Mouse (Mus musculus) neural tube, embryonic 15.5 days (tissue): ENCODE data around the gene Ddx39. TPM values are rescaled to one million over a fixed set of nuclear protein-coding genes. Genes with fewer than 3 reads are reported as not detected.

Experiments used
- ATAC-seq: fragments of 200-750 bp; cut with Nextera tagmentation; 2 replicates; pipeline ENCODE4 v1.8.0; 2017; ENCODE audit warnings: mild to moderate bottlenecking, moderate TSS enrichment, moderate library complexity; ENCODE audit not compliant: low FRiP score
- H3K27ac ChIP-seq: fragments of 300-500 bp; sonication (generic); replicated peaks from 2 replicates; pipeline ENCODE4 v1.5.1; 2015; ENCODE audit warnings: mild to moderate bottlenecking, inconsistent platforms
- H3K27me3 ChIP-seq: fragments of 300-500 bp; sonication (generic); replicated peaks from 2 replicates; pipeline ENCODE4 v1.6.1; 2015; ENCODE audit warnings: inconsistent platforms
- H3K36me3 ChIP-seq: fragments of 300-500 bp; sonication (generic); 2 replicates; pipeline ENCODE4 v1.6.1; 2015; ENCODE audit warnings: inconsistent platforms
- H3K4me1 ChIP-seq: fragments of 300-500 bp; sonication (generic); 2 replicates; pipeline ENCODE4 v1.6.1; 2015; ENCODE audit warnings: inconsistent platforms
- H3K4me2 ChIP-seq: fragments of 300-500 bp; sonication (generic); 2 replicates; pipeline ENCODE4 v1.6.1; 2015; ENCODE audit warnings: inconsistent platforms, mild to moderate bottlenecking, moderate library complexity
- H3K4me3 ChIP-seq: fragments of 300-500 bp; sonication (generic); replicated peaks from 2 replicates; pipeline ENCODE4 v1.5.1; 2015; ENCODE audit warnings: mild to moderate bottlenecking, inconsistent platforms
- H3K9ac ChIP-seq: fragments of 300-500 bp; sonication (generic); replicated peaks from 2 replicates; pipeline ENCODE4 v1.6.1; 2015; ENCODE audit warnings: mild to moderate bottlenecking, inconsistent platforms
- H3K9me3 ChIP-seq: fragments of 300-500 bp; sonication (generic); replicated peaks from 2 replicates; pipeline ENCODE4 v1.6.1; 2016; ENCODE audit warnings: inconsistent platforms
- WGBS: fragments of 180-500 bp; shearing (Covaris S2); methylation state at CpG from one replicate; pipeline ENCODE4 v1.1.7; 2015; ENCODE audit warnings: mixed read lengths; 5-methylcytosine and 5-hydroxymethylcytosine counted together
- polyA plus RNA-seq: library from polyadenylated mRNA; unstranded; fragments of >200 nt; fragmentation: Nextera tagmentation; extraction: Ambion mirVana; gene quantifications from 2 replicates; pipeline ENCODE4 v1.2.1, GENCODE M21; 2015

Ddx39 gene
- polyA plus RNA-seq, 1 experiment from 2014 or later, result 86.5 TPM

DNA sequence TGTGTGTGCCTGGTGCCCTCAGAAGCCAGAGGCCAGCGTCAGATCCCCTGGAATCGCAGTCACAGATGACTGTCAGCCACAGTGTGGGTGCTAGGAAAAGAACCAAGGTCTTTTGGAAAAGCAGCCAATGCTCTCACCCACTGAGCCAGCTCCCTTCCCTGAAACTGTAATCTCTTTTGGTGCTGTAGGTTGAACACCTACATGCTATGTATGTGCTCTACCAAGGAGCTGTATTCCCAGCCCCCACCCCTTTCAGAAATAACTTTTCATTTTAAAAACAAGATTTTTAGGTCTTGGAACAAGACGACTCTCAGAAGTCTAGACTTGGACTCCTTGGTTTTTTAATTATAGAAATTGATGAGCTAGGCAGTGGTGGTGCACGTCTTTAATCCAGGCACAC is 11.6 kb upstream of the Ddx39 start:
- H3K4me2 ChIP-seq, result no peak overlapping the region
- no peaks in the 10 kb centered on the region for H3K36me3 ChIP-seq
- no peak for ATAC-seq
- H3K27ac ChIP-seq, result no peak overlapping the region
- WGBS, result 84% methylated on average over 4 of the region's 4 CpGs
- H3K4me1 ChIP-seq, result peaks cover 13% of the 10 kb centered on the region
- no peak overlapping the region for H3K4me3 ChIP-seq
- H3K27me3 ChIP-seq, result no peaks in the 10 kb centered on the region
- H3K9ac ChIP-seq, result no peak overlapping the region
- no peaks in the 10 kb centered on the region for H3K9me3 ChIP-seq

DNA sequence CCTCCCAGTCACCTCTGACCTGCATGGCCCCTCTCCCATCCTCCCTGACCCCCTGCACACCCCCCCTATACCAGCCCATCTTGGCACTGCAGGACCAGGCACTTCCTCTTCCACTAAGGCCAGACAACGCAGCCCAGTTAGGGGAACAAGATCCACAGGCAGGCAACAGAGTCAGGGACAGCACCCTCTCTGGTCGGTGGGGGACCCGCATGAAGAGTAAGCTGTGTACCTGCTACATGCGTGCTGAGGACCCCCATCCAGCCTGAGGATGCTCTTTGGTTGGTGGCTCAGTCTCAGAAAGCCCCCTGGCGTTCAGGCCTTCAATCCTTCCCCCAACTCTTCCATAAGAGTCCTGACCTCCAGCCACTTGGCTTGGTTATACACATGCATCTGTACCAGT is 8.6 kb upstream of the Ddx39 start:
- Histone ChIP-seq H3K9me3 (no peaks in the 10 kb centered on the region), H3K27me3 (no peaks in the 10 kb centered on the region), H3K27ac (no peak overlapping the region), H3K4me1 (no peaks in the 10 kb centered on the region), H3K4me2 (no peak overlapping the region), H3K9ac (no peak overlapping the region), H3K4me3 (no peak overlapping the region), H3K36me3 (no peaks in the 10 kb centered on the region)
- WGBS, result 60% methylated on average over 5 of the region's 5 CpGs
- ATAC-seq, result no peak

- no peak for ATAC-seq
- H3K4me3 ChIP-seq, result no peak overlapping the region
- H3K4me2 ChIP-seq, result no peak overlapping the region
- H3K9me3 ChIP-seq, result no peaks in the 10 kb centered on the region
- no peak overlapping the region for H3K9ac ChIP-seq
- H3K27me3 ChIP-seq, result no peaks in the 10 kb centered on the region
- H3K4me1 ChIP-seq, result no peaks in the 10 kb centered on the region
- 81% methylated on average over 8 of the region's 8 CpGs for WGBS
- H3K36me3 ChIP-seq, result no peaks in the 10 kb centered on the region
- H3K27ac ChIP-seq, result no peak overlapping the region
Observed at GRCm38 (mm10) chr8:83707554-83707953, 7.4 kb upstream of the Ddx39 start.

GRCm38 (mm10) chr8:83714676-83715030 is 324 bp upstream of the Ddx39 start:
- peak overlapping the region; percentile 89 for H3K4me2 ChIP-seq
- H3K4me1 ChIP-seq, result peaks cover 22% of the 10 kb centered on the region
- peaks cover 6% of the 10 kb centered on the region for H3K36me3 ChIP-seq
- ATAC-seq, result no peak
- H3K27ac ChIP-seq, result peak overlapping the region; percentile 78
- peak overlapping the region; percentile 82 for H3K4me3 ChIP-seq
- H3K9me3 ChIP-seq, result no peaks in the 10 kb centered on the region
- H3K27me3 ChIP-seq, result 0 out of 2 replicates have a peak, but pooled peaks cover 3% of the 10 kb centered on the region
- WGBS, result 17% methylated on average over 8 of the region's 8 CpGs
- H3K9ac ChIP-seq, result no peak overlapping the region

GRCm38 (mm10) chr8:83715771-83716170 is 794 bp downstream of the Ddx39 start:
- peak overlapping the region; percentile 82 for H3K4me3 ChIP-seq
- WGBS, result 2% methylated on average over 17 of the region's 17 CpGs
- H3K27me3 ChIP-seq, result 0 out of 2 replicates have a peak, but pooled peaks cover 3% of the 10 kb centered on the region
- H3K27ac ChIP-seq, result peak overlapping the region; percentile 98
- peak overlapping the region; percentile 89 for H3K4me2 ChIP-seq
- no peaks in the 10 kb centered on the region for H3K9me3 ChIP-seq
- H3K9ac ChIP-seq, result peak overlapping the region; percentile 86
- ATAC-seq, result no peak
- peaks cover 22% of the 10 kb centered on the region for H3K4me1 ChIP-seq
- H3K36me3 ChIP-seq, result peaks cover 17% of the 10 kb centered on the region

DNA sequence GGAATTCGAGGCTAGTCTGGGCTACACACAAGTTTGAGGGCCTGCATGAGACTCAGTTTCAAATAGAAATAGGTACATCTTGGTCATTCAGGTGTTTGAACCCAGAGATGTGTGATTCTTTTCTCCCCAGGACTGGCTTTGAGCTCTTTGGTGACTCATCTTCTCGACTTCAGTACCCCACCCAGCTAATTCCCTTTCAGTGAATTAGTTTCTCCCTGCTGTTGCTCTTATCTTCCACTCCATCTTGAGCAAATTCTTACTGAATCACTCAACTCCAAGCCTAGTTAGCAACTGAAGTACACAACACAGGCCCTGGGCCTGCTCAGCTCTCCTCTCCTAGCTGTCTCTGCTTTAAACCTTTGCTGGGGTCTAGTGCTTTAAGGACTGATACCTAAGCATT is 1.6 kb downstream of the Ddx39 start:
- no peak overlapping the region for H3K9ac ChIP-seq
- H3K9me3 ChIP-seq, result no peaks in the 10 kb centered on the region
- peak overlapping the region; percentile 89 for H3K4me2 ChIP-seq
- H3K36me3 ChIP-seq, result peaks cover 25% of the 10 kb centered on the region
- 83% methylated on average over 2 of the region's 2 CpGs for WGBS
- H3K27ac ChIP-seq, result no peak overlapping the region
- H3K4me3 ChIP-seq, result peak overlapping the region; percentile 82
- peaks cover 22% of the 10 kb centered on the region for H3K4me1 ChIP-seq
- ATAC-seq, result no peak
- H3K27me3 ChIP-seq, result 0 out of 2 replicates have a peak, but pooled peaks cover 3% of the 10 kb centered on the region

- H3K9me3 ChIP-seq, result no peaks in the 10 kb centered on the region
- no peak overlapping the region for H3K27ac ChIP-seq
- H3K9ac ChIP-seq, result no peak overlapping the region
- peaks cover 50% of the 10 kb centered on the region for H3K36me3 ChIP-seq
- ATAC-seq, result no peak
- 96% methylated on average over 2 of the region's 2 CpGs for WGBS
- H3K4me1 ChIP-seq, result peaks cover 22% of the 10 kb centered on the region
- no peak overlapping the region for H3K4me2 ChIP-seq
- H3K4me3 ChIP-seq, result no peak overlapping the region
- H3K27me3 ChIP-seq, result no peaks in the 10 kb centered on the region
Observed at GRCm38 (mm10) chr8:83719048-83719447, 4.1 kb downstream of the Ddx39 start.

DNA sequence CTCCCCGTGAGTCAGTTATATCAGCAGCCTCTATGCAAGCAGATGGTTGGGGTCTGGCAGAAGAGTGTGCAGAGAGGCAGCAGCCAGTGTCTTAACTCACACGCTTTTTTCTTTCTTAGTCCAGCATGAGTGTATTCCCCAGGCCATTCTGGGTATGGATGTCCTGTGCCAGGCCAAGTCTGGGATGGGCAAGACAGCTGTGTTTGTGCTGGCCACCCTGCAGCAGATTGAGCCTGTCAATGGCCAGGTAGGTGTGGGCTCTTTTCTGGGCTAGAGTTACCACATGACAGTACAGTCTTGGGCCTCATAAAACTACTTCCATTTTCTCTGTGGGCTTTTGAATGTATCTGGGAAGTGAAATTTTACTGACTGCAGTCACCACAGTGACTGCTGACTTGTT is 4.7 kb downstream of the Ddx39 start:
- WGBS, result 90% methylated on average over 2 of the region's 2 CpGs
- Histone ChIP-seq H3K36me3 (peaks cover 56% of the 10 kb centered on the region), H3K9me3 (no peaks in the 10 kb centered on the region), H3K27me3 (no peaks in the 10 kb centered on the region), H3K27ac (no peak overlapping the region), H3K4me3 (no peak overlapping the region), H3K4me1 (peaks cover 22% of the 10 kb centered on the region), H3K9ac (no peak overlapping the region), H3K4me2 (no peak overlapping the region)
- no peak for ATAC-seq

- H3K36me3 ChIP-seq, result peaks cover 72% of the 10 kb centered on the region
- no peak overlapping the region for H3K4me3 ChIP-seq
- peaks cover 14% of the 10 kb centered on the region for H3K4me1 ChIP-seq
- H3K27ac ChIP-seq, result no peak overlapping the region
- no peak overlapping the region for H3K9ac ChIP-seq
- 91% methylated on average over 25 of the region's 25 CpGs for WGBS
- H3K27me3 ChIP-seq, result no peaks in the 10 kb centered on the region
- no peaks in the 10 kb centered on the region for H3K9me3 ChIP-seq
- no peak overlapping the region for H3K4me2 ChIP-seq
- ATAC-seq, result no peak
Observed at GRCm38 (mm10) chr8:83721405-83722025, 6.5 kb downstream of the Ddx39 start.

- H3K4me3 ChIP-seq, result no peak overlapping the region
- H3K9ac ChIP-seq, result no peak overlapping the region
- 92% methylated on average over 12 of the region's 12 CpGs for WGBS
- H3K4me1 ChIP-seq, result 0 out of 2 replicates have a peak, but pooled peaks cover 5% of the 10 kb centered on the region
- no peak overlapping the region for H3K27ac ChIP-seq
- ATAC-seq, result no peak
- no peaks in the 10 kb centered on the region for H3K27me3 ChIP-seq
- H3K36me3 ChIP-seq, result peaks cover 72% of the 10 kb centered on the region
- no peaks in the 10 kb centered on the region for H3K9me3 ChIP-seq
- H3K4me2 ChIP-seq, result no peak overlapping the region
Observed at GRCm38 (mm10) chr8:83722631-83723030, 7.7 kb downstream of the Ddx39 start.

DNA sequence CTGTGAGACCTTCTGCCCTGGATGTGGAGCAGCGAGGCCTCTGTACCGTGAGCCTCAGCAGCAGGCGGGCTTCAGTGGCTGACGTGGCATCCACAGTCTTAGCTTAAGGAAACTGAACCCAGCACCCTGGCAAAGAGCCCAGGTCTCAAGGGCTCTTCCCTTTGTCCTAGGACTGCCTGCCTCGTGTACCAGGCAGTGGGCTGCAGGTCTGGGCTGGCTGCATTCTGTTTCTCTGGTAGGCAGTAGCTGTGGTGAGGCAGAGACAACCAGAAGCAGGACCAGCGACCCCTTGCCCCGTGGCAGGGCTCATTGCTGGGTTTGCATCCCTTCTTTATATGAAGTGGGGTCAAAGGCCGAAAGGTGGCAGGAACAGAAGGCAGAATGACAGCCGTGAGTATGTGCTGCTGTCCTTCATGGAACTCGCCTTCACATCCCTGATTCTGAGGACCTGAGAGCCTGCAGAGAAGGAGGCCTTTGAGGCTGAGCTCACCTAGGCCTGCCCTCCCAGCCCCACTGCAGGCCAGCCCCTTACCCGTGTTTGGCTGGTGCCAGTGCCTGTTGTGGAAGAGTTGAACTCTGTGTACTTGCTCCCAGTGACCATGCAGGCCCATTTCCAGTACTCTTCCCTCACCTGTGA is 8.6 kb downstream of the Ddx39 start:
- WGBS, result 86% methylated on average over 11 of the region's 11 CpGs
- no peaks in the 10 kb centered on the region for H3K9me3 ChIP-seq
- H3K4me3 ChIP-seq, result no peak overlapping the region
- no peak overlapping the region for H3K4me2 ChIP-seq
- H3K9ac ChIP-seq, result no peak overlapping the region
- no peaks in the 10 kb centered on the region for H3K4me1 ChIP-seq
- H3K36me3 ChIP-seq, result peaks cover 72% of the 10 kb centered on the region
- H3K27me3 ChIP-seq, result no peaks in the 10 kb centered on the region
- H3K27ac ChIP-seq, result no peak overlapping the region
- ATAC-seq, result no peak

GRCm38 (mm10) chr8:83724697-83725482 is 9.9 kb downstream of the Ddx39 start:
- no peaks in the 10 kb centered on the region for H3K4me1 ChIP-seq
- no peaks in the 10 kb centered on the region for H3K27me3 ChIP-seq
- no peak overlapping the region for H3K4me3 ChIP-seq
- H3K27ac ChIP-seq, result no peak overlapping the region
- peak; percentile 62 for ATAC-seq
- WGBS, result 40% methylated on average over 15 of the region's 15 CpGs
- H3K9ac ChIP-seq, result no peak overlapping the region
- no peak overlapping the region for H3K4me2 ChIP-seq
- H3K36me3 ChIP-seq, result peaks cover 64% of the 10 kb centered on the region
- no peaks in the 10 kb centered on the region for H3K9me3 ChIP-seq
